Mouse (Mus musculus) limb, embryonic 12.5 days (tissue): Measurements from ENCODE around the gene Amh. TPM values are rescaled to one million over a fixed set of nuclear protein-coding genes. Genes with fewer than 3 reads are reported as not detected.

ENCODE experiments used
- ATAC-seq: fragments of 200-750 bp; cut with Nextera tagmentation; 2 replicates; pipeline ENCODE4 v1.8.0; 2017; ENCODE audit warnings: low read depth, moderate TSS enrichment; ENCODE audit not compliant: insufficient number of reproducible peaks, insufficient read depth, low FRiP score, low TSS enrichment
- H3K27ac ChIP-seq: fragments of 300-500 bp; sonication (generic); 2 replicates; pipeline ENCODE4 v1.5.1; 2016; ENCODE audit warnings: mild to moderate bottlenecking, moderate library complexity
- H3K27me3 ChIP-seq: fragments of 300-500 bp; sonication (generic); 2 replicates; pipeline ENCODE4 v1.6.1; 2016; ENCODE audit warnings: mild to moderate bottlenecking, moderate library complexity
- H3K36me3 ChIP-seq: fragments of 300-500 bp; sonication (generic); 2 replicates; pipeline ENCODE4 v1.6.1; 2016; ENCODE audit warnings: mild to moderate bottlenecking, moderate library complexity
- H3K4me1 ChIP-seq: fragments of 300-500 bp; sonication (generic); replicated peaks from 2 replicates; pipeline ENCODE4 v1.6.1; 2016
- H3K4me2 ChIP-seq: fragments of 300-500 bp; sonication (generic); 2 replicates; pipeline ENCODE4 v1.6.1; 2016; ENCODE audit warnings: mild to moderate bottlenecking, moderate library complexity
- H3K4me3 ChIP-seq: fragments of 300-500 bp; sonication (generic); replicated peaks from 2 replicates; pipeline ENCODE4 v1.5.1; 2016; ENCODE audit warnings: mild to moderate bottlenecking
- H3K9ac ChIP-seq: fragments of 300-500 bp; sonication (generic); replicated peaks from 2 replicates; pipeline ENCODE4 v1.6.1; 2016; ENCODE audit warnings: mild to moderate bottlenecking, moderate library complexity
- H3K9me3 ChIP-seq: fragments of 300-500 bp; sonication (generic); 2 replicates; pipeline ENCODE4 v1.6.1; 2016; ENCODE audit warnings: mild to moderate bottlenecking, moderate library complexity
- WGBS: fragments of 180-500 bp; shearing (Covaris S2); methylation state at CpG from one replicate; pipeline ENCODE4 v1.1.7; 2016; 5-methylcytosine and 5-hydroxymethylcytosine counted together
- polyA plus RNA-seq: library from polyadenylated mRNA; unstranded; fragments of >200 nt; fragmentation: Nextera tagmentation; extraction: Ambion mirVana; gene quantifications from 2 replicates; pipeline ENCODE4 v1.2.1, GENCODE M21; 2016

Amh gene
- polyA plus RNA-seq, 1 experiment from 2014 or later: not detected

DNA sequence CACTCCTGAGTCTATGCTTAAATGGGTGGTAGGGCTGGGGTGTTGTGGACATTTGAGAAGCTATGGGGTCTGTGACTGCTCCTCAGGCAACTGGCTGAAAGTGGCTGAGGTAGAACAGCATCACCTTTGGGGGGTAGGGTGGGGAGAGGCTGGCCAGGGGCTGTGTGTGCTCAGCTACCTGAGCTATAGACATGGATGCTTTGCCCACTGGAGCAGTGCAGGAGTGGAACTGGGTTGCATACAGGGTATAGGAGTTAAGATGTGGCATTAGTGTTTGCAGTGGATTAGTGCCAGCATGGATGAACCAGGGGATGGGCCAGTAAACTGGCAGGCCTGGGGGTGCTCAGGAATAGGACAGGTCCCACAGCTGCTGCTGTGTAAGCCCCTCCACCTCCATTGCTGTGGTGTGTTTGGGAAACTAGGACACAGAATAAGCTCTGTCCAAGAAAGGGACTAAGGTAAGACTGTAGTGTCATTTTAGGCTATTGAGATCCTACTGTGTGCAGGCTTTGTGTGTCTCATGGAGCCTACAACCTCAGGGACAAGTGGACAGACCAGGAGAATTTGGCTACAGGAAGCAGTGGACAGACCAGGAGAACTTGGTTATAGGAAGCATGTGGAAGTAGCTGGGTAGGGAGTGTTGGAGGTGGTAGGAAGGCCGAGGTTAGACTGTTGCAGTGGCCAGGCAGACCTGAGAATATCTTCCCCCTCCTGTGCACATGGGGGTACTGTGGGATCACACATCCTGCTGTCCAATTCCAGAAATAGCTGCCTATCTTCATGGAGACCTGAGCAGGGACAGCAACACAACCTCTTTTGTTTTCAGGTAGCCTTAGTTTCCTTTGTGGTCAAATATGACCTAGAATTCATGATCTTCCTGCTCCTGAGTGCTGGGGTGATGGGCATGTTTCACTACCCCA, 24.6 kb downstream of the Amh start:
- Histone ChIP-seq H3K36me3 (peaks cover 27% of the 10 kb centered on the region), H3K4me1 (peaks cover 39% of the 10 kb centered on the region), H3K9ac (no peak overlapping the region), H3K4me2 (no peak overlapping the region), H3K9me3 (peaks cover 4% of the 10 kb centered on the region; the same call in 1 of the 2 replicates), H3K4me3 (peak overlapping the region; percentile 7; the same call in 1 of the 2 replicates), H3K27me3 (peaks cover 19% of the 10 kb centered on the region), H3K27ac (0 out of 2 replicates have a peak overlapping the region, but pooled peaks have one; percentile 12)
- WGBS: 73% methylated on average over 1 of the region's 1 CpGs
- no peak for ATAC-seq

DNA sequence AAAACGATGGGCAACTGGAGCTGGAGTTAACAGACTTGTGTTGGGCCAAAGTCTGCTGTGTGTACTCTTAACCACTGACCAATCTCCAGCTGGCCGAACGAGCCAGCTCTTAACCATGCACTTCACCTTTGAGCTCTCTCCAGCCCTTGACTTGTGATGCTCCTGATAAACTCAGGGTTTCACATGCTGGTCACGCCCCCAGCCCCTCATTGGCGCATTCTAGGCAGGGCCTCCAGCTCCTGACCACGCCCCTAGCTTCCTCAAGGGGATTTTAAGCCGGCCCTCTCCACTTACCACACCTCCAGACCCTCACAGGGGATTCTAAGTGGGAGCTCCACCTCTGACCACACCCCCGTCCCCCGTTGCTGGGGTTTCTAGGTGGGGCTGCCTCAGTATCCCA, 26.1 kb downstream of the Amh start:
- Histone ChIP-seq H3K9me3 (peaks cover 7% of the 10 kb centered on the region; the same call in 1 of the 2 replicates), H3K27ac (no peak overlapping the region), H3K4me2 (0 out of 2 replicates have a peak overlapping the region, but pooled peaks have one; percentile 17), H3K9ac (no peak overlapping the region), H3K4me1 (peaks cover 47% of the 10 kb centered on the region), H3K27me3 (peaks cover 34% of the 10 kb centered on the region), H3K36me3 (peaks cover 27% of the 10 kb centered on the region), H3K4me3 (0 out of 2 replicates have a peak overlapping the region, but pooled peaks have one; percentile 9)
- ATAC-seq: no peak
- WGBS: 3% methylated on average over 9 of the region's 9 CpGs

GRCm38 (mm10) chr10:80832818-80833217, 27.8 kb downstream of the Amh start:
- WGBS: 73% methylated on average over 7 of the region's 7 CpGs
- Histone ChIP-seq H3K9me3 (peaks cover 7% of the 10 kb centered on the region; the same call in 1 of the 2 replicates), H3K9ac (no peak overlapping the region), H3K27me3 (peaks cover 51% of the 10 kb centered on the region), H3K27ac (no peak overlapping the region), H3K36me3 (peaks cover 27% of the 10 kb centered on the region), H3K4me3 (no peak overlapping the region), H3K4me2 (no peak overlapping the region), H3K4me1 (peaks cover 43% of the 10 kb centered on the region)
- no peak for ATAC-seq

DNA sequence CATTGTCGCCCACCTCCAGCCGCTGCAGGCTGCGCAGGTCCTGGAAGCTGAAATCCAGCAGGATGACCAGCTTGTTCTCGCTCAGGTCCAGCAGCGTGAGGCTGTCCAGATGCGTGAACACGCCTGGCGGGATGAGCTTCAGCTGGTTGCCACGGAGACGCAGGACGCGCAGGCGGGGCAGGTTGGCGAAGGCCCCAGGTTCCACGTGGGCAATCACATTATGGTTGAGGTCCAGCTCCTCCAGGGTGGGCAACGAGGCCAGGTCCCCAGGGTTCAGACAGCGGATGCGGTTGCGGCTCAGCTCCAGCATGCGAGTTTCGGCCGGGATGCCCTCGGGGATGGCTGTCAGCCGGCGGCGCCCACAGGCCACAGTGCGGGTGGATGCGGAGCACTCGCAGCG, 30.6 kb downstream of the Amh start:
- Histone ChIP-seq H3K27ac (no peak overlapping the region), H3K36me3 (0 out of 2 replicates have a peak, but pooled peaks cover 3% of the 10 kb centered on the region), H3K4me2 (0 out of 2 replicates have a peak overlapping the region, but pooled peaks have one; percentile 8), H3K9ac (no peak overlapping the region), H3K4me1 (peaks cover 19% of the 10 kb centered on the region), H3K4me3 (peak overlapping the region; percentile 18), H3K9me3 (peaks cover 7% of the 10 kb centered on the region; the same call in 1 of the 2 replicates), H3K27me3 (peaks cover 73% of the 10 kb centered on the region)
- WGBS: 49% methylated on average over 30 of the region's 30 CpGs
- no peak for ATAC-seq

DNA sequence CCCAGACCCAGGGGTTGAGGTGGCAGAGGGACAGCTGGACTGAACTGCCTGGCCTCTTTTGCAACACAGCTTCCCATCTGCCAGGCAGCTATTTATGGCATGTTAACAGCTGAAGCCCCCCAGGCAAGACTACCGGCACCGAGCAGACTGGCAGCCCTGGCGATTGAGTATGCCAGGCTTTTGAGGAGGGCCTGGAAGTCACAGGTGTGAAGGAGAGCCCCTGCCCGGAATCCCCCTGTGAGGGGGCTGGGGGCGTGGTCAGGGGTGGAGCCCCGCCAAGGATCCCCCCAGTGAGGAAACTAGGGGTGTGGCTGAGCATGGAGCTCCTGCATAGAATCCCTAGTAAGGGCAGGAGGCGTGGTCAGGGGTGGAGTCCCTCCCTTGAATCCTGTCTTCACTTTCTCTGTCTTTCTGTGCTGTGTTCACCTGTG, 31.9 kb downstream of the Amh start:
- H3K4me2 ChIP-seq: no peak overlapping the region
- peaks cover 7% of the 10 kb centered on the region; the same call in 1 of the 2 replicates for H3K9me3 ChIP-seq
- no peak overlapping the region for H3K27ac ChIP-seq
- no peak for ATAC-seq
- no peak overlapping the region for H3K4me3 ChIP-seq
- peaks cover 9% of the 10 kb centered on the region; the same call in 1 of the 2 replicates for H3K4me1 ChIP-seq
- H3K27me3 ChIP-seq: peaks cover 86% of the 10 kb centered on the region
- H3K36me3 ChIP-seq: no peaks in the 10 kb centered on the region
- H3K9ac ChIP-seq: no peak overlapping the region
- 49% methylated on average over 7 of the region's 7 CpGs for WGBS

DNA sequence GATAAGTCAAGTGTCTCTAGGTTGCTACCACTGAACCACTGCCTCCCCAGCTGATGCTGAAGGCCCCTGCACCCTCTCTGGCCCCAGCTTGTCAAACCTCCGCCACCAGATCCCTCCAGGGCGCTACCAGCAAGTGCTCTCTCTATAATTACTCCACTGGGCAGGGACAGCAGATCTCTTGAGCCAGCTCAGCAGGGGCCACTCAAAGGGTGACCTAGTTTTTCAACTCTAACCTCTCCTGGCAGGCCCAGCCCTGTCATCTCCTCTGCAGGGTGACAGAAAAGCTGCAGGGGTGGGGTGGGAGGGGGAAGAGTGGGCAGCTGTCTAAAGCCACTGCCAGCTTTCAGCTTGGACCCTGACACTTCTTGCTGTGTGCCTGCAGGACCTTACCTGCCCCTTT, 32.8 kb downstream of the Amh start:
- Histone ChIP-seq H3K27ac (no peak overlapping the region), H3K4me2 (no peak overlapping the region)
- WGBS: 15% methylated on average over 2 of the region's 2 CpGs

DNA sequence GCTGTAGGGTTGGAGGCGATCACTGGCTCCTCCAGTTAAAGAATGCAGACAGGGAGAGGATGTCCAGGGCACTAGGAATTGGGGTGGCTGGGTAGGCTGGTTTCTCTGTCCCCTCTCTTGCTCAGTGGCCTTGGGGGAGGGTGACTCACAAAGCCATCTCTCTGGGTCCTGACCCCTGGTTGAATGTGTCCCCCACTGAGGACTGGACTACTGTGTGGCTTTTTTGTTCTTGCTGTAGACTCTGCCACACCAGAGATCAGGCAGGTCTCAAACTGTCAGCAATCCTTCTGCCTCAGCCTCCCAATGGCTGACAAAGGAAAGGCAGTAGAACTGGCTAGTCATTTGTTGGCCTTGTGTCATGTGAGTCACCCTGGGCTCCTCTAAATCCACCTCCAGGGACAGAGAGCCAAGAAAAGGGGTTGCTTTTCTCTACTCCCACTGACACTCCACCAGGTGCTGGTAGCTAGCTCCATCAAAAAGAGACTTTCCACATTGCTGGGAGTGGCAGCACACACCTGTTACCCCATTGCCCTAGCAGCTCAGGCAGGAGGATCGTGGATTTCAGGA, 33.4 kb downstream of the Amh start:
- no peak overlapping the region for H3K4me2 ChIP-seq
- no peak for ATAC-seq
- H3K27ac ChIP-seq: no peak overlapping the region
- peaks cover 94% of the 10 kb centered on the region for H3K27me3 ChIP-seq
- 64% methylated on average over 2 of the region's 2 CpGs for WGBS
- H3K4me1 ChIP-seq: peaks cover 13% of the 10 kb centered on the region
- no peak overlapping the region for H3K4me3 ChIP-seq
- 0 out of 2 replicates have a peak overlapping the region, but pooled peaks have one; percentile 1 for H3K9ac ChIP-seq
- peaks cover 7% of the 10 kb centered on the region; the same call in 1 of the 2 replicates for H3K9me3 ChIP-seq
- no peaks in the 10 kb centered on the region for H3K36me3 ChIP-seq

More for the DNA sequence above, 32.8 kb downstream of the Amh start:
- Histone ChIP-seq H3K4me1 (peaks cover 9% of the 10 kb centered on the region; the same call in 1 of the 2 replicates), H3K36me3 (no peaks in the 10 kb centered on the region), H3K9ac (0 out of 2 replicates have a peak overlapping the region, but pooled peaks have one; percentile 1), H3K4me3 (no peak overlapping the region), H3K9me3 (peaks cover 7% of the 10 kb centered on the region; the same call in 1 of the 2 replicates), H3K27me3 (peaks cover 94% of the 10 kb centered on the region)
- ATAC-seq: no peak

GRCm38 (mm10) chr10:80839848-80840247, 34.8 kb downstream of the Amh start:
- Histone ChIP-seq H3K27me3 (peaks cover 94% of the 10 kb centered on the region), H3K36me3 (no peaks in the 10 kb centered on the region), H3K9ac (no peak overlapping the region), H3K27ac (no peak overlapping the region), H3K4me3 (no peak overlapping the region), H3K4me2 (no peak overlapping the region), H3K9me3 (0 out of 2 replicates have a peak, but pooled peaks cover under 1% of the 10 kb centered on the region), H3K4me1 (peaks cover 15% of the 10 kb centered on the region)
- ATAC-seq: no peak
- 64% methylated on average over 6 of the region's 6 CpGs for WGBS

DNA sequence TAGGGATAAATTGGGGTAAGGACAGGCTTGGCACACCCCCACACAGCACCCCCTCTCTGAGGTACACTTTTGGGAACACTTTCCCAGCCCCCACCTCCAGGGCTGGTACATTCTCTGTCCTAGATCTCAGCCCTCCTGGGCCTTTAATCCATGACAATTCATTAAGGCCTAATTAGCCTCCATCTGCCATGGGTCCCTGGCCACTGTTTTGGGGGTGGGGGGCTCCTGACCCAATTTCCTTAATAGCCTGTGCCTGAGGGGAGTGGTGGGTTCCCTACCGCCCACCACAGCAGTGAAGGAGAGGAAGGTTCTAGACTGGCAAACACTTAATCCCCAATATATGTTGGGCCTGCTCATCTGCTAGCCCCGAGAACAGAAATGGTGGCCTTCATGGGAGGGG, 36.6 kb downstream of the Amh start:
- Histone ChIP-seq H3K4me1 (peaks cover 9% of the 10 kb centered on the region), H3K36me3 (no peaks in the 10 kb centered on the region), H3K9me3 (no peaks in the 10 kb centered on the region), H3K27ac (no peak overlapping the region), H3K4me2 (no peak overlapping the region), H3K27me3 (peaks cover 89% of the 10 kb centered on the region), H3K4me3 (no peak overlapping the region), H3K9ac (0 out of 2 replicates have a peak overlapping the region, but pooled peaks have one; percentile 6)
- WGBS: 74% methylated on average over 2 of the region's 2 CpGs
- ATAC-seq: no peak

GRCm38 (mm10) chr10:80842334-80842733, 37.3 kb downstream of the Amh start:
- WGBS: 82% methylated on average over 15 of the region's 15 CpGs
- H3K9ac ChIP-seq: no peak overlapping the region
- no peak for ATAC-seq
- H3K27ac ChIP-seq: no peak overlapping the region
- peaks cover 83% of the 10 kb centered on the region for H3K27me3 ChIP-seq
- no peaks in the 10 kb centered on the region for H3K36me3 ChIP-seq
- H3K4me2 ChIP-seq: no peak overlapping the region
- H3K4me3 ChIP-seq: no peak overlapping the region
- no peaks in the 10 kb centered on the region for H3K9me3 ChIP-seq
- H3K4me1 ChIP-seq: peaks cover 9% of the 10 kb centered on the region
